Mouse (Mus musculus): ENCODE measurements around the gene Alkbh3. TPM values are rescaled to one million over a fixed set of nuclear protein-coding genes. Genes with fewer than 3 reads are reported as not detected.

Alkbh3 gene
- 76.3 and 79.0 TPM in 2 replicates for polyA plus RNA-seq (2012; rRNA removed)
- polyA plus RNA-seq (2014; fragmentation: Nextera tagmentation; extraction: Ambion mirVana): 76.2 and 79.8 TPM in 2 replicates

DNA sequence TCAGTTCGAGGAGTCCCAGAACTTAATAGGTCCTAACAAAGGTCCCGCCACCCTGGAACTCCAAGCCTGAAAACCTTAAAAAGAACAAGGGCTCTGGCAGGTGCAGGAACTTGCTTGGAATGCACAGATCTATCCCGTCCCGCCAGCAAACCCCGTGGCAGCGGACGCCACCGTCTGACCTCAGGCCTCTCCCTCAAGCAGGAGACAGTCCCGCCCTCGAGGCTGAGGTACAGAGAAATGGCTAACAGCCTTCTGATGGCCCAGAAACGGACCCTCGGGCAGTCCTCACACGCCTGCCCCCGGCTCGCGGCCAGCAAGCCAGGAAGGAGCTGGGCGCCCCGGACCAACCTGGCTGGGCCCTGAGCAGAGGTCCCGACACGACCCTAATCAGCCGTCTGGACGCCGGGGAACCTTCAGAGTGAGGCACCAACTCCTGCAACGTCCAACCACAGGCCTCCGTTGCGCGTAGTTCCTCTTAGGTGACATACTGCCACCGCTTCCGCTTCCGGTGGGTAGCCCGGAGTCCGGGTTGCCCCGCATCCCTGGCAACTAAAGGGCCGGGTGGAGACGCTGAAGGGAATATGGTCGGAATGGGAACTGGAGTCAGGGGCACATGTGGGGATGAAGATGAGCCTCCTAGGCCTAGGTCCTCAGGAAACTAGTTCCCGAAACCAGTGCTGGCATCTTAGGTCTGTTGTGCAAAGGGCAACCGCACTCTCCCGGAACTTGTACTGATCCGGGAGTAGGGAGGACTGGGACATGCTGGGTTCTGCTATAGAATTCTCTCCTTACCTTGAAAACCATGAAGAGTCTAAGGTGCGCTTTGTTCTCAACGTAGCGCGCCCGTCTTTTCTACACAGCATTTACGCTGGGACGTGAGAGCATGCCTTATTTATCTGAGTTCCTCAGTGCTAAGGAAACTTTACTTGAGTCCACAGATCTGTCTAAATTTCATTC lies at the start of gene Alkbh3:
Alkbh3 (minus strand) TSS at position 473 of the 957 bp plus-strand sequence.
- Histone ChIP-seq H3K4me2 (replicated peaks; ENCODE audit: low read depth, low read length, severe bottlenecking) (peak within 1 kb of the TSS; percentile 68), H3K9ac (ENCODE audit: low read depth, low read length, severe bottlenecking) (peak within 1 kb of the TSS; percentile 82), H3K36me3 (ENCODE audit: control insufficient read depth, insufficient read depth, low read length) (peaks cover 26% of the 10 kb centered on the region), H3K27ac (replicated peaks; ENCODE audit: low read depth, low read length) (no peak within 1 kb of the TSS), H3K4me3 (replicated peaks; ENCODE audit: low read length) (peak within 1 kb of the TSS; percentile 82), H3K27me3 (ENCODE audit: control insufficient read depth, insufficient read depth, low read length) (no peaks in the 10 kb centered on the region), H3K4me1 (ENCODE audit: control insufficient read depth, insufficient read depth, low read length) (peaks cover 8% of the 10 kb centered on the region), H3K9me3 (ENCODE audit: control insufficient read depth, low read length) (no peaks in the 10 kb centered on the region)
- ATAC-seq (ENCODE audit: low FRiP score, low read depth) (peak; percentile 99), DNase-seq (ENCODE audit: low spot score) (peak; percentile 95)
- 6% methylated on average over 45 of the region's 47 CpGs for WGBS
- TF ChIP-seq POLR2A (IDR thresholded peaks at IDR 0.05; ENCODE audit: borderline replicate concordance, extremely low read depth, insufficient read depth, insufficient read length): peak; percentile 59; the same call in 1 of the 2 replicates

DNA sequence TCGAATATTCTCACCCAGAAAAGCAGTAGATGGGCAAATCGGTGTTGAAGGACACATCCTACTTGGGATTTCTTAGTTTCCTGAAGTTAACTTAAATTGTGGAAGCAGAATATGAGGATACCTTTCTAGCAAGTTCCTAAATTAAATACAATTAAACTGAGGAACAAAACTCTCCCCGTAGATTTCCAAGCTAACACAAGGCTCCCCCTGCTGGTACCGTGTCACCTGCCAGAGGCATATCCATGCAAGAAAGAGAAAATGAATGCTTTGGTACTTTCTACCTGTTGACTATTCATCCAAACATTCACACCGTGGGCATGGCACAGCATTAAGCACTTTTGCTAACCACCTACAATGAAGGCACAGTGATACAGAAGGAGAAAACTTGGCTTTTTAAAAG lies 48.9 kb upstream of the Alkbh3 start:
- no peak overlapping the region for H3K27ac ChIP-seq (replicated peaks; ENCODE audit: low read depth, low read length)
- no peak for ATAC-seq (ENCODE audit: low FRiP score, low read depth)
- no peak overlapping the region for H3K4me3 ChIP-seq (replicated peaks; ENCODE audit: low read length)
- no peaks in the 10 kb centered on the region for H3K27me3 ChIP-seq (ENCODE audit: control insufficient read depth, insufficient read depth, low read length)
- TF ChIP-seq POLR2A (IDR thresholded peaks at IDR 0.05; ENCODE audit: borderline replicate concordance, extremely low read depth, insufficient read depth, insufficient read length): no peak
- no peaks in the 10 kb centered on the region for H3K36me3 ChIP-seq (ENCODE audit: control insufficient read depth, insufficient read depth, low read length)
- WGBS: 80% methylated on average over 5 of the region's 5 CpGs
- no peaks in the 10 kb centered on the region for H3K4me1 ChIP-seq (ENCODE audit: control insufficient read depth, insufficient read depth, low read length)
- no peak overlapping the region for H3K9ac ChIP-seq (ENCODE audit: low read depth, low read length, severe bottlenecking)
- no peaks in the 10 kb centered on the region for H3K9me3 ChIP-seq (ENCODE audit: control insufficient read depth, low read length)
- DNase-seq (ENCODE audit: low spot score): no peak
- no peak overlapping the region for H3K4me2 ChIP-seq (replicated peaks; ENCODE audit: low read depth, low read length, severe bottlenecking)

DNA sequence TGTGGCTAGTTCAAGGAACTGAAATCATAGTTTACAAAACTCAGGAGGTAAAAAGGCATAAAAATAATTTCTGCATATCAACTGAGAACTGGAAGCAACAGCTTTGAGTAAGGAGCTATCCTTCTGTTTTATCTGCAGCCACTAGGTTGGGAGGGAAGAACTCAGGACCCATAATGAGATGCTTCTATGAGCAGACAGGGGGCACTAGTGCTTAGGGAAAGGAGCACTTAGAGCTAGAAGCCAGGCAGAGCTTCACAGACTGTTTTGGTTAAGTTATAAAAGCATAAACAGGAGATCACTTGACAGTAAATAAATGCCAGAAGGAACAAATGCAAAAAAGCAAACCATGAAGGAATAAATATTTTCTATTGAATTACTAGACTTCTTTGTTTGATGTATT lies 44.2 kb upstream of the Alkbh3 start:
- Histone ChIP-seq H3K4me2 (replicated peaks; ENCODE audit: low read depth, low read length, severe bottlenecking) (no peak overlapping the region), H3K27ac (replicated peaks; ENCODE audit: low read depth, low read length) (no peak overlapping the region), H3K4me3 (replicated peaks; ENCODE audit: low read length) (no peak overlapping the region), H3K36me3 (ENCODE audit: control insufficient read depth, insufficient read depth, low read length) (no peaks in the 10 kb centered on the region), H3K4me1 (ENCODE audit: control insufficient read depth, insufficient read depth, low read length) (no peaks in the 10 kb centered on the region), H3K9ac (ENCODE audit: low read depth, low read length, severe bottlenecking) (no peak overlapping the region), H3K9me3 (ENCODE audit: control insufficient read depth, low read length) (no peaks in the 10 kb centered on the region), H3K27me3 (ENCODE audit: control insufficient read depth, insufficient read depth, low read length) (no peaks in the 10 kb centered on the region)
- DNase-seq (ENCODE audit: low spot score) (peak; percentile 66), ATAC-seq (ENCODE audit: low FRiP score, low read depth) (no peak)
- TF ChIP-seq POLR2A (IDR thresholded peaks at IDR 0.05; ENCODE audit: borderline replicate concordance, extremely low read depth, insufficient read depth, insufficient read length): no peak

DNA sequence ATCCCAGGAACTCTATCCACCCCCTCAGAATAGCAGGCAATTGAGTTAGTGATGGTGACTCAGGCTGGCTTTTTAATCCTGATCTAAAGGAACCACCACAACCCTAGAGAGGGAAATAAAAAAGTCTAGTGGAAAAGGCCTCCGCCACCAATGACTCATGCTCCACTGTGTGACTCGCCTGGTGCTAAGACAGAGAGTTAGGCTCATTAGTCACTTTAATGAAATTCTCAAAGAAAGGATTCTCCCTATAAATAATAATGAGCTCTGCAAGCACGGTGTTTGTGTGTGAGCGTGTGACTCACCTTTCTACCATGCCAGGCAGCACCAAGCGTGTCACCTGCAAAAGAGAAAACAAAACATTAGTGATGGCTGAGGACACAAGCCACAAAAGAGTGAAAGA lies 41.3 kb upstream of the Alkbh3 start:
- H3K4me3 ChIP-seq (replicated peaks; ENCODE audit: low read length): no peak overlapping the region
- WGBS: 90% methylated on average over 5 of the region's 5 CpGs
- no peak for ATAC-seq (ENCODE audit: low FRiP score, low read depth)
- no peak for TF ChIP-seq POLR2A (IDR thresholded peaks at IDR 0.05; ENCODE audit: borderline replicate concordance, extremely low read depth, insufficient read depth, insufficient read length)
- H3K27me3 ChIP-seq (ENCODE audit: control insufficient read depth, insufficient read depth, low read length): no peaks in the 10 kb centered on the region
- H3K4me2 ChIP-seq (replicated peaks; ENCODE audit: low read depth, low read length, severe bottlenecking): no peak overlapping the region
- H3K9me3 ChIP-seq (ENCODE audit: control insufficient read depth, low read length): no peaks in the 10 kb centered on the region
- no peaks in the 10 kb centered on the region for H3K36me3 ChIP-seq (ENCODE audit: control insufficient read depth, insufficient read depth, low read length)
- H3K27ac ChIP-seq (replicated peaks; ENCODE audit: low read depth, low read length): no peak overlapping the region
- H3K9ac ChIP-seq (ENCODE audit: low read depth, low read length, severe bottlenecking): no peak overlapping the region
- no peaks in the 10 kb centered on the region for H3K4me1 ChIP-seq (ENCODE audit: control insufficient read depth, insufficient read depth, low read length)
- no peak for DNase-seq (ENCODE audit: low spot score)

DNA sequence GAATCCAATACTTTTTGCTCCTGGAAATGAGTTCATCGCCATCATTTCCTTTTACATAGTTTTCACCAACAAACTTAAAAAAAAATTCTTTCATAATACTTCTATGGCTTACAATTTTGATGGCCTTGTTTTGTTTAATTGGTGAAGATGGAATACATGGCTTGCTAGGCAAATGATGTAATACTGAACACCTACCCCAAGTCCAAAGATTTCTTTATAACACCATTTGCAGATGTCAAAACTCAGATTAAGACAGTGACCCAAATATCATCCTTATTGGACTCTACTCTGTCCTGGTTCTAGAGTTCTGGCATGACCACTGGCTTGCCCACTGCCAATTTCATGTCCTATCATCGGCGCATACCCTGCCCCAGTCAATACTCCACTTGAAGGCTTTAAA lies 40.3 kb upstream of the Alkbh3 start:
- ATAC-seq (ENCODE audit: low FRiP score, low read depth) (no peak), DNase-seq (ENCODE audit: low spot score) (no peak)
- no peak for TF ChIP-seq POLR2A (IDR thresholded peaks at IDR 0.05; ENCODE audit: borderline replicate concordance, extremely low read depth, insufficient read depth, insufficient read length)
- Histone ChIP-seq H3K27me3 (ENCODE audit: control insufficient read depth, insufficient read depth, low read length) (no peaks in the 10 kb centered on the region), H3K36me3 (ENCODE audit: control insufficient read depth, insufficient read depth, low read length) (no peaks in the 10 kb centered on the region), H3K9ac (ENCODE audit: low read depth, low read length, severe bottlenecking) (no peak overlapping the region), H3K9me3 (ENCODE audit: control insufficient read depth, low read length) (no peaks in the 10 kb centered on the region), H3K27ac (replicated peaks; ENCODE audit: low read depth, low read length) (no peak overlapping the region), H3K4me3 (replicated peaks; ENCODE audit: low read length) (no peak overlapping the region), H3K4me2 (replicated peaks; ENCODE audit: low read depth, low read length, severe bottlenecking) (no peak overlapping the region), H3K4me1 (ENCODE audit: control insufficient read depth, insufficient read depth, low read length) (no peaks in the 10 kb centered on the region)
- WGBS: 96% methylated on average over 3 of the region's 3 CpGs

All from limb, embryonic 14.5 days (tissue).